Mouse (Mus musculus): ENCODE measurements around the gene Olfr668.
"Not testable (repeated sequence)": the region's sequence is repeated elsewhere in the genome, so short reads cannot be mapped to it uniquely, and the experiment has no call there.

Gene Olfr668

DNA sequence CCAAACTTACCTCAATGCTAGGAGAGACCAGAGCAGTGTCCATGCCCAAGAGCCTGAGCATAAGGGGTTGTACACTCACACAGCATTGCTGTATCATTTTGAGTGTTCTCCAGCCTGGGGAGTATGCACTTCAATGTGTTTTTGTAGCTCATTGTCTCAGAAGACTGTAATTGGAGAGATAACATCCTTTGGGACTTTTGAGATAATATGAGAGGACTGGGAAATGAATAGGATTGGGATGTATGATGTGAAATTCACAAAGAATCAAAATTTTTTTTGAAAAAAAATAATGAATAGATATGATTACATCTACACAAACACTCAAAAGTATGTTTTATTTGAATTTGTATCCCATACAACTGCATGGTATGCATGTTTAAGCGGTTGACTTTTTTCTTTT, at the start of gene Olfr668:
Gene Olfr668 (minus strand): TSS at position 101 of the 400 bp plus-strand sequence.
- no peak for DNase-seq (ENCODE audit: low read depth, low spot score)

DNA sequence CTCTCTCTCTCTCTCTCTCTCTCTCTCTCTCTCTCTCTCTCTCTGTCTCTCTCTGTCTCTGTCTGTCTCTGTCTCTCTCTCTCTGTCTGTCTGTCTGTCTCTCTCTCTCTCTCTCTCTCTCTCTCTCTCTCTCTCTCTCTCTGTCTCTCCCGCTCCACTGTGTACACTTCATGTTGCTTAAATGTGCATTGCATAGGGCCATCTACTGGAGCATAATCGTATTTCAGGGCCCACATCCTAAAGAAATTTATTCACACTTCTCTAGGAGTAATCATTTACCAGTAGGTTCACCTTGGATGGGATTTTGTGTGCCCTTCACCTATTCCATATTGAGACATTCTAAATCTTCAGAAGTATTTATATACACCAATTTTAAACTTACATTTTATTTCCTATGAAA, 44.6 kb upstream of the Olfr668 start:
- DNase-seq (ENCODE audit: low read depth, low spot score), result not testable (repeated sequence)

DNA sequence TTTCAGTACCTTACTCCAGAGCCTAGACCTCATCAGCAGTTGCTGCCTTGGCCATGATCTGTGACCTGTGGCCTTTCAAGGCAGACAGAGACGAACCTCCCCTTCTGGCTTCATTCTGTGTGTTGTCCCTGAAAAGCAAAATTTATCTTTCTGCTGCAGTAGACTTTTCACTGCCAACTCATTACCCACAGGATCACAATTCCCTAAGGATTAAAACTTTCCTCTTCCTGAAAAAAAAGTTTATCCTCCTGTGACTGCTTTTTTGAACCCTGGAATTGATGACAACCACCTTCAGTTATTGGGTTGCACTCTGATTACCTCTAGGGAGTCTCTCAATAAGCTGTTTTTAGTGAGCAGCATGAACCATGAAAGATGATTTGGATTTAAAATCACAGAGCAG, 34.7 kb upstream of the Olfr668 start, which contains the start of gene Olfr670:
Gene Olfr670 (minus strand): TSS at position 101 of the 400 bp plus-strand sequence.
- DNase-seq (ENCODE audit: low read depth, low spot score), result no peak

DNA sequence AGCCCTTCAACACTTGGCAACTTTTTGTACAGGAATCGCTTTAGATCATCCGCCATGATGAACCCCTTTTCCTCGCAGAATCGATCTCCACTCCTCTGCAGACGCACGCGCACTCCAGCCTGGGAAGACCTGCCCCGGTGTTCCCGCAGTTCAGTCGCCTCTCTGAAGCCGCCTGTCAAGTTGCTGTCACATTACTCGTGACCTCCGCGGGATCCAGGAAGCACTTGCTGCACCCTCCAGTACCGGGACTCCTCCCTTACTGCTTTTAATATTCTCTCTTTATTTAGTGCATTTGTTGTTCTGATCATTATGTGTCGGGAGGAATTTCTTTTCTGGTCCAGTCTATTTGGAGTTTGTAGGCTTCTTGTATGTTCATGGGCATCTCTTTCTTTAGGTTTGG, 22.4 kb upstream of the Olfr668 start:
- not testable (repeated sequence) for DNase-seq (ENCODE audit: low read depth, low spot score)

DNA sequence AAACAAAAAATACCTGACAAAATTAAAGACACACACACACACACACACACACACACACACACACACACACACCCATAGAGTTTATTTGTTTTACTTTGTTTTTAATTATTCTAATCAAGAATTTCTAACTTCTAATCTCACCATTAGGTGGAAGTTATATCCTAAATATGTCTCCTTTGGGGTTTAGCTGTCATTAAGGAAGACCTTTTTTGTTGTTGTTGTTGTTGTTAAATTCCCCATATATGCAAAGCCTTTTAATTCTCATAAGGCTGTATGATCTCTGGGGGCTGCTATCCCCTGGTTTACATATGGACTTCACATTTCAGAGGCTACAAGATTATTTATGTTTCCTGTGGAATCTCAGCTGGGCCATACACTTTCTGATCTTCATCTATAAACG, 6.1 kb upstream of the Olfr668 start, which contains the start of gene Olfr669:
Gene Olfr669 (plus strand): TSS at position 301 of the 400 bp plus-strand sequence.
- DNase-seq (ENCODE audit: low read depth, low spot score), result no peak

DNA sequence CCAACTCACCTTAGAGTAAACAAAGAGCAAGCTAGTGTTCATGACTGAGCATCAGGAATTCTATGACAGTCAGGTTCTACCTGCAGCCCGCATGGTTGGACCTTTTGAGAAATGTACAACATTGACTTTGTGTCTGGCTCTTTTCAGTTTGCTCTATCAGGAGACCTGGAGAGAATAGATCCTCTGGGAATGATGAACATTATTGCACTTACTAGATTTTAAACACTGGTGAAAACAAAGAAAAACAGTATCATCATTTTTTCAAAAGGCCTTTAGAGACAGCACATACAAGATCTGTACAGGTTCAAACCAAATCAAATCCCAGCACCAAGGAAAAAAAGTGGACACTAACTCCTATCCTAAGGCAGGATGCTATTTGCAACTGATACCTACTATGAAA, 6.5 kb downstream of the Olfr668 start, which contains the start of gene Olfr667:
Gene Olfr667 (minus strand): TSS at position 101 of the 400 bp plus-strand sequence.
- no peak for DNase-seq (ENCODE audit: low read depth, low spot score)

DNA sequence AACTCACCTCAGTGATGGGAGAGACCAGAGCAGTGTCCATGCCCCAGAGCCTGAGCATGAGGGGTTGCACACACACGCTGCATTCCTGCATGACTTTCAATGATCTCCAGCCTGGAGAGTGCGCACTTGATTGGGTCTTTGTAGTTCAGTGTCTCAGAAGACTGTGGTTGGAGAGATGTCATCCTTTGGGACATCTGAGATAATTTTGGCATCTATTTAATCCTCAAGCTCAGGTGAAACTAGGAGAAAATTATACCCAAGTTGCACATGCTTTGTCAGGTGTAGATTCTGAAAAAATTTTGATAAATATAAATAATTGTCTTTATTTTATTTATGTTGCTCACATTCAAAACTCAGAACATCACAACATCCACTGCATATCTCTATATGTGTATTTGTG, 32.0 kb downstream of the Olfr668 start, which contains the start of gene Olfr666:
Gene Olfr666 (minus strand): TSS at position 101 of the 400 bp plus-strand sequence.
- DNase-seq (ENCODE audit: low read depth, low spot score), result no peak

DNA sequence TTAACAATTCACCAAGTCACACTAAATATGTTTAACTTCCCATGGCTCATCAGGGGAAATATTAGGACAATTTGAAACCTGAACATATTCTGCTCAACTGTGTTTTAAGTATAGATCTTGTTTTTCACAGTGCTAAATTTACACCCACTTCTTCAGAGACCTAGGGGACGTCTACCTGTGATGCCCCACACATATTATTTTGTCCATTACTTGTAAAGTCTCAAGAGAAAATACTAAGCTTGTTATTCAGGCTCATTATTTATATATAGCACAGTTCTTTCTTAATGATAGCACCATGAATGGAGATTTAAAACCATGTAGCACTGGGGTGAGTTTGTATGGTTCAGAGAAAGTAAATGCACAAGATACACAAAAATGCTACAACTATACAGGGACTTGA, 50.1 kb downstream of the Olfr668 start, which contains the start of gene Olfr665:
Gene Olfr665 (plus strand): TSS at position 301 of the 400 bp plus-strand sequence.
- DNase-seq (ENCODE audit: low read depth, low spot score), result no peak
